Mouse (Mus musculus) heart, adult 8-10 months (tissue): ENCODE measurements around the gene Gbp5. TPM values are rescaled to one million over a fixed set of nuclear protein-coding genes. Genes with fewer than 3 reads are reported as not detected.
"Not testable (repeated sequence)": the region's sequence is repeated elsewhere in the genome, so short reads cannot be mapped to it uniquely, and the experiment has no call there.

Experiments
- DNase-seq: peaks from one replicate; pipeline ENCODE4 v3.0.0; 2022; ENCODE audit warnings: low spot score
- total RNA-seq, 4 experiments: library from RNA; stranded (reverse); gene quantifications; 2 replicates each; pipeline ENCODE4 v1.2.4; 2022

Gene Gbp5
- total RNA-seq, 4 experiments from 2014 or later = 6.6 to 8.4 (median 7.6) TPM

GRCm38 (mm10) chr3:142541391-142541790 is 47.6 kb downstream of the Gbp5 start:
- DNase-seq = no peak

GRCm38 (mm10) chr3:142542776-142543175 is 49.0 kb downstream of the Gbp5 start:
- not testable (repeated sequence) for DNase-seq

DNA sequence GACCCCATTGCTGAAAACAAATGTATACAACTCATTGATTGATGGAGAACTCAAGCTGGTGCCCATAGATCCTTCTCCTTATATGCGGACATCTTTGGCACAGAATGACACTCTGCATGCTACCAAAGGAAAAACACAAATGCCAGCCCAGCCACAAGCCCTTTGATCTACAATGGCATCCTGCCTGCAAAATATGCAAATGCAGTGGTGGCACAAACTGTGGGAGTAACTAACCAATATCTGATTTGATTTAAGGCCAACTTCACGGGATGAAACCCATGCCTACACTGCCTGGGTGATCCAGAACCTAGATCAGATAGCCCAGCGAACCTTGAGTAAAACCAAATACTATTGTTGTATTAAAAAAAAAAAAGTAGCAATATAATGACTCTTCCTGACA is 52.9 kb downstream of the Gbp5 start:
- no peak for DNase-seq

- DNase-seq = no peak
These were observed 56.4 kb downstream of the Gbp5 start for GRCm38 (mm10) chr3:142550052-142550676.

GRCm38 (mm10) chr3:142554601-142555000 is 60.8 kb downstream of the Gbp5 start:
- DNase-seq = no peak

DNA sequence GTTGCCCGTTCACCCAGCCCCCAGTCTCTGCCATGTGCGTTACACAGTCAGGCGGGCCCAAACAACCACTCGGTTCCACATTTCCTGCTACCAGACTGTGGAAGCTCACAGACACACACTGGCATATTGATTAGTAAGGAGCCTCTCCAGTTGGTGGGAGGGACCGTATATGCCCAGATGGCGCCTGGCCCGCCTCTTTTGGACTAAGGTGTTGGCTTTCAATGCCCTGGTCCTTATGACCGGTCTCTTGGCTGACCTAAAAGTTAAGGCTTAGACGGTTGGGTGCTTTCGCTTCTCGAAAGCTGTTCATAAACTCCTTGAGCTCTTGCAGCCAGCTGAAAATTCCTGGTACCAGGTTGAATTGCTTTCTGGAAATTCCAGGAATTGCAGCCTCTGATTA is 61.8 kb downstream of the Gbp5 start:
- DNase-seq = no peak

DNA sequence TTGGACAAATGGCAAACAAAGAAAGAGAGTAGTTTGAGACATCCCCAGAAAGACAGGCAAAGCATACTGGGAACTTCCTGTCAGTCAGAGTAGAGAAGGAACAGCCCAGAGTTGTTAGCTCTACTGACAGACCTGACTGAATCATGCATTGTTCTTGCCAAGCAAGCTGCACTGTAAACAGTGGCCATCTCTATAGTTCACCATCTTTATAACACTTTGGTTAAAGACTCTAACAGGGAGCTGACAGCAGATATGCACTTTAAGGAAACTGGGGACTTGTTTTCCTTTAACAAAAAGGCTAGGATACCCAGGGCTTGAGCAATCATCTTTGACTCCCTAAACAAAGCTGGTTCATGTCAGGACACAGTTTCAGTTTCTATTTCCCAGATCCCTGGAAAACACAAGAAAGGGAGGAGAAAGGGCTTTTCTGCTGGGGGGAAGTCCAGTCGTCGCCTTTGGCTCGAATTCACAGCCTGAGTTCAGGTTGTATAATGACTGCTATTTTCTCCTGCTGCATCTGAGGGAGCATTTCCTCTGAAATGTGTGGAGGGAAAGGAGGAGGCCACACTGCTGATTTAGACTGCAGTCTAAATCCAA is 66.0 kb downstream of the Gbp5 start, which contains the start of gene Gbp3:
Gene Gbp3 (plus strand): TSS at position 395 of the 597 bp plus-strand sequence.
- DNase-seq = peak; percentile 83

DNA sequence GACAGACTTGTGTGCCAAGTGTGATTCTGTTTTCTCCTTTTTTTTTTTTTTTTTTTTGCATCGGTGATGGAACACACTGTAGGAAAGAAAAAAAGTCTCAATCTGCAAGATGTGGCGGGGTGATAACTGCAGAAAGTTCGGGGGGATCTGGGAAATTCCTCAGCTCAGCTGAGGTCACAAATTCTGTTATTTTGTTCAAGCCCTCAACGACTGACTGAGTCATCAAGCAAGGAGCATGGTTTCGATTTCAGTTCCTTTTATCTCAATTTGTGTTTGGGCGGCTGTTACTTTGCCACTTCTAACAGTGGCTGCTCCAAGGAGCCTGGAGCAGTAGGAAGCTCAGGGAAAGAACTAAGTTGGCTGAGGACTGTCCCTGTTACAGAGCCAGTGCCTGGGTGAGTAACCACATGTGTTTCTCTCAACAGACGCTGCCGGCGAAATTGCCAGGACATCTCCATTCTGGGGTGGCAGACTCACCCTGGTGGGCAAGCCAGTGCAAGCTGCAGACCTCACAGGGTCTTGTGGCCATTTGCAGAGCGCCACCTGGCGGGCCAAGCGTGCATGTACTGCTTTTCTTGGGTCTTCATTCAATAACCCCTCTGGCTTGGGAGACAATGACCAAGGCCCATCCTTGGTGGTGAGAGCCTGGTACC is 66.6 kb downstream of the Gbp5 start:
- peak; percentile 84 for DNase-seq

GRCm38 (mm10) chr3:142561045-142561646 is 67.4 kb downstream of the Gbp5 start:
- DNase-seq = no peak

- no peak for DNase-seq
These were observed 67.9 kb downstream of the Gbp5 start for GRCm38 (mm10) chr3:142561666-142562065.

DNA sequence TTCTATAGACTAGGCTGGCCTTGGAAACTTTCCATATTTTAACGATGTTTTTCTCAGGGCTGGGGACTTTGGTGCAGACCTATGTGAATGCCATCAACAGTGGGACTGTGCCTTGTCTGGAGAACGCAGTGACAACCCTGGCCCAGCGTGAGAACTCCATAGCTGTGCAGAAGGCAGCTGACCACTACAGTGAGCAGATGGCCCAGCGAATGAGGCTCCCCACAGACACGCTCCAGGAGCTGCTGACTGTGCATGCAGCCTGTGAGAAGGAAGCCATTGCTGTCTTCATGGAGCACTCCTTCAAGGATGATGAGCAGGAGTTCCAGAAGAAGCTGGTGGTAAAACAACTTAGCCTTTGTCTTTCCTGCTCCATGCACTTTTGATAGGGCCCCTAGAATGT is 73.7 kb downstream of the Gbp5 start:
- DNase-seq = not testable (repeated sequence)

DNA sequence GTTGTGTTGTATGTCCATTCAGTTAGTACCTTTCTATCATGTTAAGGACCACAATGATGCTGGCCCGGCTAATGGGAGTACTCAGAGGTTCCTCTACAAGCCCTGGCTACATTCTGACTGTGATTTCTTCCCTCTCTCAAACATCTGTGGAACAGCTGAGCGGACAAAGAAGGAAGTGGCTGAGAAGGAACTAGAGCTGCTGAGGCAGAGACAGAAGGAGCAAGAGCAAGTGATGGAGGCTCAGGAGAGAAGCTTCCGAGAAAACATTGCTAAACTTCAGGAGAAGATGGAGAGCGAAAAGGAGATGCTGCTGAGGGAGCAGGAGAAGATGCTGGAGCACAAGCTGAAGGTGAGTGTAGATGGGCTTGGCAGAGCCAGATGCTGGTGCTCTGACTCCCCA is 77.0 kb downstream of the Gbp5 start:
- no peak for DNase-seq

Other genes with a start within 250 kb of the Gbp5 start
- 100 to 1,000 TPM; 698 to 745 (median 734) TPM for gene Pdlim5, start 98.3 kb upstream of the Gbp5 start, total RNA-seq
- gene Gbp7, start 36.4 kb downstream of the Gbp5 start, total RNA-seq = 1 to 10 TPM; 6.2 to 8.1 (median 7.3) TPM
- 10 to 100 TPM in 1 of 4 experiments, 1 to 10 TPM in 3; 8.1 to 10.6 (median 8.9) TPM for gene Gbp3, start 66.0 kb downstream of the Gbp5 start, total RNA-seq
- under 1 TPM in 2 of 4 experiments, not detected in 2; 0.19 to 0.52 TPM for gene Gbp2b, start 100.9 kb downstream of the Gbp5 start, total RNA-seq
- 10 to 100 TPM; 10.2 to 12.4 (median 11.5) TPM for gene Gbp2, start 126.6 kb downstream of the Gbp5 start, total RNA-seq
- 10 to 100 TPM; 40.0 to 42.6 (median 41.4) TPM for gene Kyat3, start 207.1 kb downstream of the Gbp5 start, total RNA-seq